Mouse (Mus musculus) ES-E14 (cell line): Measurements from ENCODE around the gene Rab2b. TPM values are rescaled to one million over a fixed set of nuclear protein-coding genes. Genes with fewer than 3 reads are reported as not detected.
A peak's percentile ranks its signal among the peaks of the same experiment; 100 is the strongest.
"Not testable (repeated sequence)": the region's sequence is repeated elsewhere in the genome, so short reads cannot be mapped to it uniquely, and the experiment has no call there.

ENCODE experiments used
- DNase-seq: peaks from one replicate; pipeline ENCODE4 v3.0.0-alpha.2; 2013; ENCODE audit warnings: low read depth, low spot score
- H3K27ac ChIP-seq: 2 replicates; pipeline ENCODE4 v1.5.1; 2012; ENCODE audit warnings: low read depth, mild to moderate bottlenecking, low read length, moderate library complexity, mixed read lengths; ENCODE audit not compliant: poor library complexity, insufficient read depth, severe bottlenecking
- H3K36me3 ChIP-seq: 2 replicates; pipeline ENCODE4 v1.6.1; 2012; ENCODE audit warnings: mild to moderate bottlenecking, low read length, moderate library complexity, mixed read lengths; ENCODE audit not compliant: control insufficient read depth, poor library complexity, insufficient read depth, severe bottlenecking
- H3K4me1 ChIP-seq, 2 experiments: fragments of 150-350 bp in 1 of 2; sonication (generic) in 1 of 2; 2 replicates each; pipeline ENCODE4 v1.6.1; 2012; ENCODE audit warnings: low read length in 2 of 2, mild to moderate bottlenecking in 1 of 2, mixed read lengths in 1 of 2; ENCODE audit not compliant: control insufficient read depth in 2 of 2, insufficient read depth in 2 of 2, poor library complexity in 1 of 2
- H3K4me3 ChIP-seq, 2 experiments: fragments of 150-350 bp in 1 of 2; sonication (generic) in 1 of 2; 2 replicates each; pipeline ENCODE4 v1.5.1; 2012; ENCODE audit warnings: low read length in 2 of 2, low read depth in 1 of 2, mild to moderate bottlenecking in 1 of 2, mixed read lengths in 1 of 2; ENCODE audit not compliant: insufficient read depth in 1 of 2, poor library complexity in 1 of 2, severe bottlenecking in 1 of 2
- H3K9ac ChIP-seq: 2 replicates; pipeline ENCODE4 v1.6.1; 2012; ENCODE audit warnings: low read depth, mild to moderate bottlenecking, low read length, mixed read lengths; ENCODE audit not compliant: poor library complexity, insufficient read depth, severe bottlenecking
- H3K9me3 ChIP-seq: fragments of 150-350 bp; sonication (generic); 2 replicates; pipeline ENCODE4 v1.6.1; 2012; ENCODE audit warnings: low read depth, mild to moderate bottlenecking, low read length; ENCODE audit not compliant: control insufficient read depth, insufficient read depth
- CHD2 ChIP-seq: IDR thresholded peaks from 2 replicates; pipeline ENCODE4 v1.6.1; 2014; ENCODE audit warnings: mild to moderate bottlenecking, low read depth, low read length, inconsistent platforms
- HCFC1 ChIP-seq: IDR thresholded peaks from 2 replicates; pipeline ENCODE4 v1.6.1; 2012; ENCODE audit warnings: low read length, inconsistent platforms, borderline replicate concordance; ENCODE audit not compliant: insufficient read depth
- MAFK ChIP-seq: IDR thresholded peaks from 2 replicates; pipeline ENCODE4 v1.6.1; 2014; ENCODE audit warnings: mild to moderate bottlenecking, low read depth, low read length, inconsistent platforms; ENCODE audit not compliant: insufficient read depth
- ZC3H11A ChIP-seq: IDR thresholded peaks from 2 replicates; pipeline ENCODE4 v1.6.1; 2012; ENCODE audit warnings: low read depth, mild to moderate bottlenecking, inconsistent platforms, low read length, borderline replicate concordance
- ZNF384 ChIP-seq: IDR thresholded peaks from 2 replicates; pipeline ENCODE4 v1.6.1; 2012; ENCODE audit warnings: low read depth, low read length, inconsistent platforms
- in situ Hi-C, 2 experiments: fragments of 600-800 bp; cut with MboI; formaldehyde crosslinking; loops; one replicate each; pipeline ENCODE4 v1.15.1; 2025; ENCODE audit warnings: low sequenced_read_pairs in 2 of 2, inconsistent platforms in 1 of 2; ENCODE audit not compliant: unreplicated experiment in 2 of 2
- total RNA-seq: library from RNA; depleted of rRNA; stranded (reverse); fragments of 300-350 nt; gene quantifications from 2 replicates; pipeline ENCODE4 v1.2.3, GENCODE M21; 2012

Gene Rab2b
- total RNA-seq, 1 experiment: 2.6 TPM

- Histone ChIP-seq H3K36me3 (peaks cover 16% of the 10 kb centered on the region; the same call in 1 of the 2 replicates), H3K4me1 (peaks cover 2 to 21% of the 10 kb centered on the region in 2 experiments; a peak in 3 of 4 replicates)
- DNase-seq: no peak
These were observed 36.0 kb upstream of the Rab2b start for GRCm38 (mm10) chr14:52315283-52315780.

GRCm38 (mm10) chr14:52314808-52315150 is 35.4 kb upstream of the Rab2b start:
- Histone ChIP-seq H3K9ac (no peak overlapping the region), H3K4me3 (peak overlapping the region; percentile 41 to 73; a peak in 2 of 4 replicates), H3K9me3 (no peaks in the 10 kb centered on the region), H3K27ac (no peak overlapping the region), H3K4me1 (peaks cover 2 to 21% of the 10 kb centered on the region in 2 experiments; a peak in 3 of 4 replicates), H3K36me3 (peaks cover 16% of the 10 kb centered on the region; the same call in 1 of the 2 replicates)
- TF ChIP-seq ZNF384 (no peak), MAFK (no peak)
- in situ Hi-C loops: no loop called here
- DNase-seq: no peak

More at GRCm38 (mm10) chr14:52315283-52315780, 36.0 kb upstream of the Rab2b start:
- in situ Hi-C loops: no loop called here
- peak overlapping the region; percentile 77 for H3K9ac ChIP-seq
- no peaks in the 10 kb centered on the region for H3K9me3 ChIP-seq
- TF ChIP-seq HCFC1 (no peak), ZC3H11A (no peak), ZNF384 (no peak), MAFK (no peak), CHD2 (no peak)
- H3K27ac ChIP-seq: no peak overlapping the region; the same call in 1 of the 2 replicates
- H3K4me3 ChIP-seq: peak overlapping the region; percentile 73 to 98

GRCm38 (mm10) chr14:52313931-52314807 is 34.8 kb upstream of the Rab2b start:
- H3K4me3 ChIP-seq: peak overlapping the region; percentile 41 to 73
- peaks cover 16% of the 10 kb centered on the region; the same call in 1 of the 2 replicates for H3K36me3 ChIP-seq
- in situ Hi-C loops: no loop called here
- no peak overlapping the region for H3K27ac ChIP-seq
- no peak for DNase-seq
- H3K4me1 ChIP-seq: peaks cover 2 to 21% of the 10 kb centered on the region in 2 experiments; a peak in 3 of 4 replicates
- H3K9ac ChIP-seq: 0 out of 2 replicates have a peak overlapping the region, but pooled peaks have one; percentile 4
- no peak for TF ChIP-seq MAFK
- TF ChIP-seq ZNF384: no peak
- TF ChIP-seq HCFC1: no peak
- TF ChIP-seq CHD2: no peak
- no peak for TF ChIP-seq ZC3H11A
- no peaks in the 10 kb centered on the region for H3K9me3 ChIP-seq

DNA sequence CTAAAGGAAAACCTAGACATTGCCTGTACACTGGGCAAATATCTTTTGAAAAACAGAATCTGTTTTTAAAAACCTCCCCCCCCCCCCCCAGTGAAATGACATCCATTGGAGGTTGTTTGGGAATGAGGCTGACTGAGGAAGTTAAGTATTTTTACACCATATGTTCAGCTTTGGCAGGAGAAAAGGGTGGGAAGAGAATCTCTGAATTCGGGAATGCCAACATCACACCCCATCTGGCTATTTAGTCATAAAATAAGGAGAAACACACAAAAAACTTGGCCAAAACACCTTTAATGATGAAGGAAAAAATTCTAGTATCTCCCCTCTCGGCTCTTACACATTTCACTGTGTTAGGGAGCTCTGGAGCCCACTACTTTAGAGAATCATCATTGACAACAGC is 31.6 kb upstream of the Rab2b start:
- peaks cover 2 to 21% of the 10 kb centered on the region in 2 experiments; a peak in 3 of 4 replicates for H3K4me1 ChIP-seq
- no peak for DNase-seq
- no peak overlapping the region for H3K9ac ChIP-seq
- H3K36me3 ChIP-seq: peaks cover 16% of the 10 kb centered on the region; the same call in 1 of the 2 replicates
- TF ChIP-seq MAFK (no peak), ZNF384 (no peak), ZC3H11A (no peak)
- H3K27ac ChIP-seq: no peak overlapping the region
- in situ Hi-C loops: no loop called here
- no peaks in the 10 kb centered on the region for H3K9me3 ChIP-seq
- H3K4me3 ChIP-seq: no peak overlapping the region

- H3K27ac ChIP-seq, H3K4me3 ChIP-seq, H3K9ac ChIP-seq, in situ Hi-C loops, DNase-seq, H3K9me3 ChIP-seq: not testable (repeated sequence)
- TF ChIP-seq ZNF384: 0 out of 2 replicates have a peak, but pooled peaks have one; percentile 28
- peaks cover under 1 to 21% of the 10 kb centered on the region in 2 experiments; a peak in 3 of 4 replicates for H3K4me1 ChIP-seq
- peaks cover 16% of the 10 kb centered on the region; the same call in 1 of the 2 replicates for H3K36me3 ChIP-seq
These were observed 31.0 kb upstream of the Rab2b start for GRCm38 (mm10) chr14:52310343-52310742.
